Mouse (Mus musculus) layer of hippocampus, adult 2 months (tissue): ENCODE data around the gene Nfe2. TPM values are rescaled to one million over a fixed set of nuclear protein-coding genes. Genes with fewer than 3 reads are reported as not detected.

Source experiments
- DNase-seq, 2 experiments: peaks; one replicate each; pipeline ENCODE4 v3.0.0; 2022; ENCODE audit warnings: low spot score in 2 of 2
- H3K27ac ChIP-seq: fragments of 200-600 bp; 2 replicates; pipeline ENCODE4 v1.8.1; 2022
- H3K4me3 ChIP-seq: fragments of 200-600 bp; 2 replicates; pipeline ENCODE4 v1.8.1; 2022; ENCODE audit warnings: mild to moderate bottlenecking
- CTCF ChIP-seq: fragments of 200-600 bp; conservative IDR thresholded peaks from 2 replicates; pipeline ENCODE4 v1.8.1; 2022; ENCODE audit warnings: antibody characterized with exemption, mild to moderate bottlenecking, moderate library complexity
- total RNA-seq, 2 experiments: library from RNA; stranded (reverse); gene quantifications; 2 replicates each; pipeline ENCODE4 v1.2.3; 2021

Nfe2 gene
- total RNA-seq, 2 experiments from 2014 or later = not detected

DNA sequence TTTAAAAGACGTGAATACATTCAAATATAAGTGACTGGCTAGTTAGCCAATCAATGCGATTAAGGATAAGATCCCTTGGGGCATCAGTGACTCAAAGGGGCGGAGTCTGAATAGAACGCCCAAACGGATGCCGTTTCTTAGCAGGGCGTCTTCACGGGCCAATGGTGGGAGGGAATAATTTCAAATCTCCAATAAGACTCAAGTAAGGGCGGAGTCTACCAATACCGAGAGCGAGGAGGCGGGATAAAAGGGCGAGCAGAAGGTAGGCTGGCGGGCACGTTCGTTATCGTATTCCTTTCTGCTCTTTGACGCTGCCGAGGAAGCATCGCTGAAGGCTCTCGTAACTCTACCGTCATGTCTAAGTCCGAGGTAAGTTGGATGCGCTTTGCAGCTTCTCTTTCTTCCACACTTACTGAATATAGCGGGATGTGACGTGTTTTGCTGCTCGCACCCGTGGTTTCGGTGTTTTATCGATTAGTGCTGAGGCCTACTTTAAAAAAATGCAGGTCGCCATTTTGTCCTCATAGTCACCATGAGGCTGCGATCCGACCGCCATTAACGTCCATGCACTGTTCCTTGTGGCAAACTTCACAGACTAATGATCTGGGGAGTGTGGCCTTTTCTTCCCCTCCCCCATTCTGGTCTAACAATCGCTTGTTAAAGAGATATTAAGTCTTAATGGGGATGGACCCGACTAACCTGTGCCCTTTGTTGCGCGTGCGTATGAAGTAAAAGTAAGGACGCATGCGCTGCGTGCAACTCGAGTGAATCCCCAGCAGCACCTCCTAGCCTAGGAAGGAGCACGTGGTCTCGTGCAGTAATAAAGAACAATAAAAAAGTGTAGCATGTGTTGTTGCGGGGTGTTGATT is 17.8 kb downstream of the Nfe2 start, which contains the start of gene Hnrnpa1:
TSS of gene Hnrnpa1 (plus strand) at position 273 of the 869 bp plus-strand sequence.
- TF ChIP-seq CTCF = no peak
- peak; percentile 87 to 97 for DNase-seq
- H3K4me3 ChIP-seq = peak within 1 kb of the TSS; percentile 94
- H3K27ac ChIP-seq = peak within 1 kb of the TSS; percentile 97

GRCm38 (mm10) chr15:103239685-103240159 is 18.5 kb downstream of the Nfe2 start, which contains the start of gene Cbx5:
TSS of gene Cbx5 (minus strand) at chr15:103239816.
- Histone ChIP-seq H3K4me3 (peak within 1 kb of the TSS; percentile 94), H3K27ac (peak within 1 kb of the TSS; percentile 97)
- TF ChIP-seq CTCF = no peak
- DNase-seq = peak; percentile 97 to 98

GRCm38 (mm10) chr15:103239130-103239684 is 19.0 kb downstream of the Nfe2 start:
- Histone ChIP-seq H3K4me3 (peak overlapping the region; percentile 94), H3K27ac (peak overlapping the region; percentile 97)
- TF ChIP-seq CTCF = no peak
- peak; percentile 89 to 96 for DNase-seq

DNA sequence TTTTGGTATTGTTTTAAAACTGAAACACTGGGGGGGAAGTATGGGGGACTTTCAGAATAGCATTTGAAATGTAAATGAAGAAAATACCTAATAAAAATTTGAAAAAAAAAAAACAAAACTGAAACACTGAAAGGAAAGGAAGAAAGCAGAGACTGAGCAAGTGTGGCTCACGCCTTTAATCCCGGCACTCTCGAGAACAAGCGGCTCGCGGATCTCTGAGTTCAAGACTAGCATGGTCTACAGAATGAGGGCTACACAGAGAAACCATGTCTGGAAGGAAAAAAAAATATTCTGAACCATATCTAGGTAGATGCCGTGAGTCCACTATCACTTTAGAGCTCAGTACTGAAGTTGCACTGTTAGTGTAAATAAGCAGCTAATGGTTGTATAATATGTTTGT is 20.9 kb downstream of the Nfe2 start:
- no peak for TF ChIP-seq CTCF
- no peak for DNase-seq
- no peak overlapping the region for H3K27ac ChIP-seq

DNA sequence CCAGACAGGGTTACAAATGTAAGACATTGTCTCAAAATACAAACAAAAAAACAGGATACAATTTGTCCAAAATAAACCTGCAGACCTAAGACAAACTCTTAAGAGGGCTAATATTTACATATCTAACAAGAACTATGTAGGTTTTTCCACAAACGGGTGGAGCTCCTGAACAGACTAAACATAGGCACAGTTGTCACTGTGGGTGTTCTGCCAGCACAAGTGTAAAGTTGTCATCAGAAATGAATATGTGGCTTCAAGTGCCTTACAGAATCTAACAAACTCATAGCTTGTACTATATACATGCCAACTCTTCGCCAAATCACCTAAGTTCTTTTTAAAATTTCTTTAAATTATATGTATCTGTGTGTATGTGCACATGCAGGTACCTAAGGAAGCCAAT is 25.1 kb downstream of the Nfe2 start:
- TF ChIP-seq CTCF = no peak
- no peak for DNase-seq
- H3K27ac ChIP-seq = no peak overlapping the region
- no peak overlapping the region for H3K4me3 ChIP-seq

More for the DNA sequence above, 20.9 kb downstream of the Nfe2 start:
- H3K4me3 ChIP-seq = no peak overlapping the region

DNA sequence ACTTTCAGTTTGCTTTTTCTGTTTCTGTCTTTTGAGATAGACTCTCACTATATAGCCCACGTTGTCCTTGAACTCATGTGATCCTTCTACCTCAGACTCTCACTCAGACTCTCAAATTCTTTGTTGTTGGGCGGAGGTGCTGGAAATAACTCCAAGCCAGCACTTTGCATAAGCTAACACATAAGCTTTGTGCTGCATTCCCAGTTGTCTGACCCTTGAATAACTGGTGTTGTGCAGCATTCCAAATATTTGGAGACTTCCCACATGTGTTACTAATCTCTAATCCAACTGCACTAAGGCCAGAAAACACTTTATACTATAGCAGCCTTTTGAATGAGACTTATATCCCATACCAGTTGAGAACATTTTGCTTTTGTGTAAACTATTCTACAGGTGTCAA is 29.3 kb downstream of the Nfe2 start:
- Histone ChIP-seq H3K27ac (no peak overlapping the region), H3K4me3 (no peak overlapping the region)
- no peak for TF ChIP-seq CTCF
- DNase-seq = no peak

- DNase-seq = no peak
- H3K4me3 ChIP-seq = no peak overlapping the region
- TF ChIP-seq CTCF = no peak
- H3K27ac ChIP-seq = peak overlapping the region; percentile 18; the same call in 1 of the 2 replicates
Observed at GRCm38 (mm10) chr15:103227572-103227971, 30.6 kb downstream of the Nfe2 start.

GRCm38 (mm10) chr15:103227022-103227421 is 31.2 kb downstream of the Nfe2 start:
- TF ChIP-seq CTCF = no peak
- no peak overlapping the region for H3K4me3 ChIP-seq
- DNase-seq = no peak
- peak overlapping the region; percentile 18; the same call in 1 of the 2 replicates for H3K27ac ChIP-seq

DNA sequence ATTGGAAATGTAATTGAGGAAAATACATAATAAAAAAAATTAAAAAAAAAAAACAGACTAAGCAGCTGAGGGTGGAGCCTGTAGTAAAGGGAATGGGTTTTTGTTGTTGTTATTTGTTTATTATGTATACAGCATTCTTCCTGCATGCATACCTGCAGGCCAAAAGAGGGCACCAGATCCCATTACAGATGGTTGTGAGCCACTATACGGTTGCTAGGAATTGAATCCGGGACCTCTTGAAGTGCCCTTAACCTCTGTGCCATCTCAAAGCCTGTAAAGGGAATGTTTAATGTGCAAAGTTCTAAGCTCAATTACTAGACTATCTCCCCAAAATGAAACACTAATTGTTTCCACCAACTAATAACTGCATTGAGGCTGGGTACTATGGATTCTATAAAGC is 34.0 kb downstream of the Nfe2 start:
- DNase-seq = no peak

GRCm38 (mm10) chr15:103221386-103221785 is 36.8 kb downstream of the Nfe2 start:
- no peak overlapping the region for H3K27ac ChIP-seq

More for the DNA sequence above, 34.0 kb downstream of the Nfe2 start:
- 0 out of 2 replicates have a peak, but pooled peaks have one; percentile 18 for TF ChIP-seq CTCF
- no peak overlapping the region for H3K4me3 ChIP-seq
- no peak overlapping the region for H3K27ac ChIP-seq

GRCm38 (mm10) chr15:103220785-103221184 is 37.4 kb downstream of the Nfe2 start:
- no peak for DNase-seq

More at GRCm38 (mm10) chr15:103221386-103221785, 36.8 kb downstream of the Nfe2 start:
- TF ChIP-seq CTCF = no peak
- no peak overlapping the region for H3K4me3 ChIP-seq
- no peak for DNase-seq

GRCm38 (mm10) chr15:103216052-103216451 is 42.2 kb downstream of the Nfe2 start:
- peak overlapping the region; percentile 92; the same call in 1 of the 2 replicates for H3K27ac ChIP-seq
- no peak for DNase-seq
- no peak for TF ChIP-seq CTCF
- no peak overlapping the region for H3K4me3 ChIP-seq

More at GRCm38 (mm10) chr15:103220785-103221184, 37.4 kb downstream of the Nfe2 start:
- Histone ChIP-seq H3K4me3 (no peak overlapping the region), H3K27ac (no peak overlapping the region)
- no peak for TF ChIP-seq CTCF
